Comparison of ENCODE assay signal across 9 mouse cellular contexts in the genomic region with DNA sequence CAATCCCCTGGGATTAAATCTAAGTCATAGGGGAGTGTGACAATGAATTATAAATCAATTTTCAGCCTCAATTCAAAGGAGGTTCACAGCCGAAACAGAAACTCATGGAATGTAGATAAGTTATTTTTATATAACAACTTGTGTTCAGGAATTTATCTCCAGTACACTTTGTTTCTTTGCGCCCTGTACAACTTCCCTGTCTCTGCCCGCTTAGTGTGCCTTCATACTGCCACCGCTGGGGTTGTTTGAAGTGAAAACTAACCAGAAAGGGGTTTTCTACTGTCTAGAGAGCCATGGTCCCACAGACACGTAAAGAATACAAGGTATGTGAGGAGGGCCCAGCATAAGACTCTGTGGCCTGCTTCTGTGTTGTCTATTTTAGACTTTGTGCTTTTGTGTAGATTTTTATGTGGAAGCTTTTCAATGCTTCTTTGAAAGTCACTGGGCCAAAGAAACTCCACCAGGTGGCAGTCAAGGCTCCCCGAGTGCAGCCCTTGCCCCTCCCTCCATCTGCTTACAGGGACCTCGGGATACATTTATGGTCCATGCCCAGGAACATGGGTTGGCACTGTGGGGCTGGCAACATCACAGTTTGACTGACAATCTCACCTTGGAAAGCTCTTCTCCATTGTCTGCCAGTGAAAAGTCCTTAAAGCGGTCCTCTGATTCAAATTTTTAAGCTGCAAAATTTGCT. TPM values are rescaled to one million over a fixed set of nuclear protein-coding genes. Genes with fewer than 3 reads are reported as not detected.
DNase-seq lines count a peak whose midpoint lies in the region; ATAC-seq and TF ChIP-seq lines count a peak whose summit lies in the region.
"Had no signal": no experiment of that assay in that cellular context is flagged by ENCODE, and none has a peak within 500 bp of the region (broad histone marks: within the 10 kb centered on the region; RNA-seq: fewer than 3 reads in every experiment).

No protein-coding gene starts in this region.

- H3K27ac ChIP-seq in hindbrain, embryonic 11.5 days (ENCODE audit: low read depth, low read length): no peak overlapping the region
- no peak overlapping the region for H3K27ac ChIP-seq in hindbrain, embryonic 12.5 days
- H3K27ac ChIP-seq: limb, embryonic 15.5 days had no signal

- H3K4me3 ChIP-seq in hindbrain, embryonic 11.5 days (ENCODE audit: low read depth, low read length): no peak overlapping the region
- H3K4me3 ChIP-seq in hindbrain, embryonic 12.5 days: no peak overlapping the region
- no peak overlapping the region for H3K4me3 ChIP-seq in E14TG2a.4 (replicated peaks; ENCODE audit: low read length)
- H3K4me3 ChIP-seq: limb, embryonic 15.5 days had no signal

- no peaks in the 10 kb centered on the region for H3K36me3 ChIP-seq in hindbrain, embryonic 11.5 days (ENCODE audit: control insufficient read depth, insufficient read depth, low read length)
- H3K36me3 ChIP-seq in hindbrain, embryonic 12.5 days: no peaks in the 10 kb centered on the region
- no peaks in the 10 kb centered on the region for H3K36me3 ChIP-seq in E14TG2a.4 (ENCODE audit: insufficient read depth, low read length)
- H3K36me3 ChIP-seq: limb, embryonic 15.5 days had no signal

- H3K4me1 ChIP-seq in hindbrain, embryonic 11.5 days (replicated peaks; ENCODE audit: control insufficient read depth, insufficient read depth, low read length): no peaks in the 10 kb centered on the region
- no peaks in the 10 kb centered on the region for H3K4me1 ChIP-seq in hindbrain, embryonic 12.5 days
- H3K4me1 ChIP-seq in E14TG2a.4 (replicated peaks; ENCODE audit: low read depth, low read length): no peaks in the 10 kb centered on the region
- H3K4me1 ChIP-seq: limb, embryonic 15.5 days had no signal

- no peaks in the 10 kb centered on the region for H3K27me3 ChIP-seq in hindbrain, embryonic 11.5 days (ENCODE audit: control insufficient read depth, insufficient read depth, low read length)
- no peaks in the 10 kb centered on the region for H3K27me3 ChIP-seq in hindbrain, embryonic 12.5 days
- H3K27me3 ChIP-seq in E14TG2a.4 (ENCODE audit: insufficient read depth, low read length): peaks cover 3% of the 10 kb centered on the region; the same call in 1 of the 2 replicates
- H3K27me3 ChIP-seq: limb, embryonic 15.5 days had no signal

- H3K9me3 ChIP-seq in hindbrain, embryonic 11.5 days (ENCODE audit: control insufficient read depth, low read length): no peaks in the 10 kb centered on the region
- no peaks in the 10 kb centered on the region for H3K9me3 ChIP-seq in hindbrain, embryonic 12.5 days (replicated peaks)
- H3K9me3 ChIP-seq in E14TG2a.4 (ENCODE audit: low read length): no peaks in the 10 kb centered on the region
- H3K9me3 ChIP-seq: limb, embryonic 15.5 days had no signal

- 75% methylated on average over 8 of the region's 8 CpGs for WGBS in hindbrain, embryonic 11.5 days
- 68% methylated on average over 8 of the region's 8 CpGs for WGBS in hindbrain, embryonic 12.5 days

- no peak overlapping the region for H3K4me2 ChIP-seq in hindbrain, embryonic 11.5 days (replicated peaks; ENCODE audit: low read depth, low read length)
- H3K4me2 ChIP-seq in hindbrain, embryonic 12.5 days (replicated peaks): no peak overlapping the region
- H3K4me2 ChIP-seq: limb, embryonic 15.5 days had no signal

- H3K9ac ChIP-seq in hindbrain, embryonic 11.5 days (ENCODE audit: low read depth, low read length): no peak overlapping the region
- H3K9ac ChIP-seq in hindbrain, embryonic 12.5 days: no peak overlapping the region
- H3K9ac ChIP-seq: limb, embryonic 15.5 days had no signal

- no peak for ATAC-seq in hindbrain, embryonic 11.5 days (ENCODE audit: low FRiP score)
- ATAC-seq in hindbrain, embryonic 12.5 days (ENCODE audit: low FRiP score): no peak
- no peak for ATAC-seq in inflammation-experienced regulatory T-cells, adult 6 months

- peak; percentile 39 for DNase-seq in hindbrain, embryonic 11.5 days (ENCODE audit: low spot score)
- peak; percentile 35 for DNase-seq in brain, embryonic 14.5 days (ENCODE audit: low read depth)
- DNase-seq in gastrocnemius, postnatal 25 days: peak; percentile 20
- DNase-seq in lung, postnatal 10 days: peak; percentile 49
- no peak for DNase-seq in spleen, postnatal 10 days (ENCODE audit: low spot score in 2 of 2)

- TF ChIP-seq POLR2A in brain, embryonic 14.5 days (IDR thresholded peaks at IDR 0.05; ENCODE audit: borderline replicate concordance, extremely low read depth, insufficient read depth, insufficient read length, poor library complexity, severe bottlenecking): no peak

- TF ChIP-seq CTCF in E14TG2a.4 (conservative IDR thresholded peaks at IDR 0.05; ENCODE audit: low read length): peak; percentile 41
- peak; percentile 61 for TF ChIP-seq CTCF in brain, embryonic 14.5 days (IDR thresholded peaks at IDR 0.05; ENCODE audit: borderline replicate concordance, extremely low read depth, insufficient read depth, insufficient read length)

RNA-seq across cellular contexts. Expression of a gene that starts 23.4 kb away (rescaled TPM):
- polyA plus RNA-seq in hindbrain, embryonic 11.5 days (2014; fragmentation: Nextera tagmentation; extraction: Ambion mirVana): 1.5 and 2.5 TPM in 2 replicates
- 3.8 and 4.8 TPM in 2 replicates for polyA plus RNA-seq in hindbrain, embryonic 12.5 days (2016; fragmentation: Nextera tagmentation; extraction: Ambion mirVana)
- polyA plus RNA-seq in brain, embryonic 14.5 days (2012; rRNA removed): 9.6 and 13.8 TPM in 2 replicates
- total RNA-seq in gastrocnemius, postnatal 25 days (2021): 10 to 100 TPM in 1 of 2 experiments, 1 to 10 TPM in 1; 3.7 to 15.2 TPM
- polyA plus RNA-seq in inflammation-experienced regulatory T-cells, adult 6 months (2017; shearing (Covaris generic)): not detected

Comparison
In these comparisons a context has a peak if more than half of its experiments do, and no peak if none do; other contexts are left out.
1. DNase-seq: peak in hindbrain, embryonic 11.5 days (single experiment), brain, embryonic 14.5 days (single experiment), gastrocnemius, postnatal 25 days (single experiment) and lung, postnatal 10 days (single experiment); none in spleen, postnatal 10 days (0 of 2).